ENCODE assay signal across 7 mouse cellular contexts in genomic region chr6:50358104-50358679, GRCm38 (mm10).
DNase-seq lines count a peak whose midpoint lies in the region; ATAC-seq lines count a peak whose summit lies in the region.

No protein-coding gene starts in this region.

- H3K27ac ChIP-seq in embryonic facial prominence, embryonic 11.5 days (replicated peaks; ENCODE audit: low read depth, low read length), result no peak overlapping the region
- peak overlapping the region; percentile 86 for H3K27ac ChIP-seq in heart, embryonic 12.5 days (ENCODE audit: poor library complexity, severe bottlenecking)
- peak overlapping the region; percentile 7 for H3K27ac ChIP-seq in kidney, embryonic 16.5 days (ENCODE audit: low read length)

- no peak overlapping the region for H3K9ac ChIP-seq in embryonic facial prominence, embryonic 11.5 days (replicated peaks; ENCODE audit: low read length)
- no peak overlapping the region for H3K9ac ChIP-seq in heart, embryonic 12.5 days
- no peak overlapping the region for H3K9ac ChIP-seq in kidney, embryonic 16.5 days (replicated peaks; ENCODE audit: low read length)

- H3K36me3 ChIP-seq in embryonic facial prominence, embryonic 11.5 days (replicated peaks; ENCODE audit: control insufficient read depth, insufficient read depth, low read depth, low read length), result no peaks in the 10 kb centered on the region
- H3K36me3 ChIP-seq in heart, embryonic 12.5 days, result no peaks in the 10 kb centered on the region
- no peaks in the 10 kb centered on the region for H3K36me3 ChIP-seq in kidney, embryonic 16.5 days (ENCODE audit: insufficient read depth, low read length)

- no peaks in the 10 kb centered on the region for H3K27me3 ChIP-seq in embryonic facial prominence, embryonic 11.5 days (ENCODE audit: control insufficient read depth, insufficient read depth, low read length)
- 0 out of 2 replicates have a peak, but pooled peaks cover 7% of the 10 kb centered on the region for H3K27me3 ChIP-seq in heart, embryonic 12.5 days (replicated peaks)
- H3K27me3 ChIP-seq in kidney, embryonic 16.5 days (ENCODE audit: insufficient read depth, low read length), result no peaks in the 10 kb centered on the region

- 36% methylated on average over 16 of the region's 16 CpGs for WGBS in embryonic facial prominence, embryonic 11.5 days
- 19% methylated on average over 16 of the region's 16 CpGs for WGBS in heart, embryonic 12.5 days
- 33% methylated on average over 16 of the region's 16 CpGs for WGBS in kidney, embryonic 16.5 days

- H3K9me3 ChIP-seq in embryonic facial prominence, embryonic 11.5 days (replicated peaks; ENCODE audit: control insufficient read depth, low read length), result no peaks in the 10 kb centered on the region
- H3K9me3 ChIP-seq in heart, embryonic 12.5 days (replicated peaks), result no peaks in the 10 kb centered on the region
- no peaks in the 10 kb centered on the region for H3K9me3 ChIP-seq in kidney, embryonic 16.5 days (ENCODE audit: low read length)

- H3K4me1 ChIP-seq in embryonic facial prominence, embryonic 11.5 days (ENCODE audit: control insufficient read depth, insufficient read depth, low read length), result no peaks in the 10 kb centered on the region; the same call in 1 of the 2 replicates
- H3K4me1 ChIP-seq in heart, embryonic 12.5 days (replicated peaks), result peaks cover 70% of the 10 kb centered on the region
- H3K4me1 ChIP-seq in kidney, embryonic 16.5 days (ENCODE audit: insufficient read depth, low read length), result peaks cover 40% of the 10 kb centered on the region

- H3K4me3 ChIP-seq in embryonic facial prominence, embryonic 11.5 days (ENCODE audit: low read depth, low read length), result no peak overlapping the region
- H3K4me3 ChIP-seq in heart, embryonic 12.5 days, result no peak overlapping the region
- no peak overlapping the region for H3K4me3 ChIP-seq in kidney, embryonic 16.5 days (ENCODE audit: low read length)

- DNase-seq in brain, adult 2 months (ENCODE audit: low read depth, low spot score), result peak; percentile 93
- DNase-seq in embryonic facial prominence, embryonic 11.5 days (ENCODE audit: low spot score), result peak; percentile 38
- DNase-seq in mesoderm, embryonic 11.5 days (ENCODE audit: low read depth, low spot score), result peak; percentile 39
- DNase-seq in urinary bladder, postnatal 36 days (ENCODE audit: low spot score in 2 of 2), result no peak
- no peak for DNase-seq in cerebellum, postnatal 14 days

- H3K4me2 ChIP-seq in embryonic facial prominence, embryonic 11.5 days (ENCODE audit: low read depth, low read length), result no peak overlapping the region
- H3K4me2 ChIP-seq in heart, embryonic 12.5 days, result peak overlapping the region; percentile 38
- no peak overlapping the region for H3K4me2 ChIP-seq in kidney, embryonic 16.5 days (replicated peaks; ENCODE audit: low read depth, low read length)

- ATAC-seq in embryonic facial prominence, embryonic 11.5 days (replicated peaks; ENCODE audit: insufficient number of reproducible peaks, low FRiP score, low TSS enrichment, low read depth), result no peak
- peak; percentile 61 for ATAC-seq in heart, embryonic 12.5 days (ENCODE audit: insufficient number of reproducible peaks, low FRiP score)
- peak; percentile 74 for ATAC-seq in kidney, embryonic 16.5 days (ENCODE audit: low FRiP score, low TSS enrichment)

Comparison
In these comparisons a context has a peak if more than half of its experiments do, and no peak if none do; other contexts are left out.
1. DNase-seq: peak in brain, adult 2 months (single experiment), embryonic facial prominence, embryonic 11.5 days (single experiment) and mesoderm, embryonic 11.5 days (single experiment); none in urinary bladder, postnatal 36 days (0 of 2) and cerebellum, postnatal 14 days (0 of 2).